Mouse (Mus musculus): ENCODE results near the gene Rdm1.
"Not testable (repeated sequence)": the region's sequence is repeated elsewhere in the genome, so short reads cannot be mapped to it uniquely, and the experiment has no call there.

Rdm1 gene

GRCm38 (mm10) chr11:101616948-101617767 lies 9.8 kb upstream of the Rdm1 start:
- DNase-seq = no peak

- DNase-seq = no peak
Measured at GRCm38 (mm10) chr11:101617849-101618248, 9.1 kb upstream of the Rdm1 start.

- DNase-seq = no peak
Measured at GRCm38 (mm10) chr11:101618596-101618995, 8.4 kb upstream of the Rdm1 start.

GRCm38 (mm10) chr11:101620022-101620655 lies 6.9 kb upstream of the Rdm1 start:
- DNase-seq = not testable (repeated sequence)

- no peak for DNase-seq
Measured at GRCm38 (mm10) chr11:101626649-101626994, 373 bp upstream of the Rdm1 start.

GRCm38 (mm10) chr11:101627857-101628559 lies 1.0 kb downstream of the Rdm1 start:
- peak; percentile 88 for DNase-seq

GRCm38 (mm10) chr11:101628733-101629417 lies 1.9 kb downstream of the Rdm1 start:
- not testable (repeated sequence) for DNase-seq

GRCm38 (mm10) chr11:101635660-101636059 lies 8.7 kb downstream of the Rdm1 start:
- DNase-seq = peak; percentile 49

GRCm38 (mm10) chr11:101639761-101640160 lies 12.8 kb downstream of the Rdm1 start:
- no peak for DNase-seq

- DNase-seq = peak; percentile 85
Measured at GRCm38 (mm10) chr11:101640857-101641709, 14.1 kb downstream of the Rdm1 start.

- peak; percentile 43 for DNase-seq
Measured at GRCm38 (mm10) chr11:101641710-101642642, 15.0 kb downstream of the Rdm1 start.

- no peak for DNase-seq
Measured at GRCm38 (mm10) chr11:101642931-101643330, 15.9 kb downstream of the Rdm1 start.

- no peak for DNase-seq
Measured at GRCm38 (mm10) chr11:101644591-101644990, 17.6 kb downstream of the Rdm1 start.

GRCm38 (mm10) chr11:101645043-101645410 lies 18.0 kb downstream of the Rdm1 start:
- not testable (repeated sequence) for DNase-seq

- peak; percentile 81 for DNase-seq
Measured at GRCm38 (mm10) chr11:101645411-101646282, 18.7 kb downstream of the Rdm1 start.

GRCm38 (mm10) chr11:101646283-101646794 lies 19.3 kb downstream of the Rdm1 start:
- not testable (repeated sequence) for DNase-seq

GRCm38 (mm10) chr11:101647093-101647492 lies 20.1 kb downstream of the Rdm1 start:
- not testable (repeated sequence) for DNase-seq

- DNase-seq = no peak
Measured at GRCm38 (mm10) chr11:101656356-101656755, 29.4 kb downstream of the Rdm1 start.

GRCm38 (mm10) chr11:101657528-101657885 lies 30.5 kb downstream of the Rdm1 start:
- no peak for DNase-seq
